9 mouse cellular contexts compared by ENCODE assay signal in the genomic region with DNA sequence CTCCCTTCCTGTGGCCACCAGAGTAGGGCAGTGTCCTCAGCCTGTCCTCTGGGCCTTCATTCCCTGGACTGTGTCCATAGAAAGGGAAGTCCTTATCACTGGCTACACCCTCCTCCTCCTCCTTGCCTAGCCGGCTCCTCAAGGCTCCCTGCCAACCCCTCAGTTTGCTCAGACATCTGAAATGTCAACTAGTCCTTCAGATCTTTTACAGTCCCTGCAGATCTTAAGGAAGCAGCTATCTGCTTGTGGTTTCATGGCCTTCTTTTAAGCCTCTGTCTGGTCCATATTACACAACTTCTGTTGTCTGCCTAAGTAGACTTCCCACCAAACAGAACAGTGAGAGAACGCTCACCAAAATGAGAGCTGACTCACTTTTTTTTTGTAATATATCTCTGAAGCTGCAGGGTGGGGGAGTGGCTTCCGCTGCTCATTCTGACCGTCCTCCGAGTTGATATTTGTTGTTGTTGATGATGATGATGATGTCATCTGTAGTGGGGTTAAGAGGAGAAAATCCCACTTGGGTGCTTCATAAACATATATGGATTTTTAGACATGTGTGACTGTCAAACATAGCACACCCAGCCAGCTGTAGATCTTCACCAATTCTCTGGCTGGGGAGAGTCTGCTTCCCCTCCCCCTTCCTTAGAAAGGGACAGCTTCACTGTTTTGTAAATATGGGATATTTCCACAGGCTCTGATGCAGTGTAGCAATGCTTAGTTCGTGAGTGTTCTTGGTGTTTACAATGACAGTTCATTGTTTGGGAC.
DNase-seq lines count a peak whose midpoint lies in the region; ATAC-seq and TF ChIP-seq lines count a peak whose summit lies in the region.
"Had no signal": no experiment of that assay in that cellular context is flagged by ENCODE, and none has a peak within 500 bp of the region (broad histone marks: within the 10 kb centered on the region; RNA-seq: fewer than 3 reads in every experiment).

No protein-coding gene starts in this region.

- TF ChIP-seq CTCF in heart, adult 2 months (IDR thresholded peaks at IDR 0.05), result no peak; the same call in none of the 2 replicates
- TF ChIP-seq CTCF in testis, adult 2 months (IDR thresholded peaks at IDR 0.05; ENCODE audit: control insufficient read depth, insufficient read depth, insufficient replicate concordance, low read depth, low read length), result no peak

- peaks cover 12% of the 10 kb centered on the region for H3K4me1 ChIP-seq in heart, adult 2 months (ENCODE audit: control insufficient read depth, insufficient read depth, low read length)
- peaks cover 7% of the 10 kb centered on the region; the same call in 1 of the 2 replicates for H3K4me1 ChIP-seq in liver, embryonic 11.5 days (replicated peaks; ENCODE audit: control insufficient read depth, insufficient read depth, low read length)
- H3K4me1 ChIP-seq in testis, adult 2 months (ENCODE audit: control insufficient read depth, insufficient read depth, low read length), result no peaks in the 10 kb centered on the region
- H3K4me1 ChIP-seq: neural tube, embryonic 13.5 days had no signal

- intact Hi-C loops in heart, adult 2 months (cut with DNase I), result loop anchor here (5.0 kb wide), 1 partner anchor 87 kb away; no protein-coding TSS in a partner anchor

- no peak for TF ChIP-seq POLR2A in heart, adult 2 months (IDR thresholded peaks at IDR 0.05; ENCODE audit: insufficient read depth, low read depth, low read length)
- TF ChIP-seq POLR2A in testis, adult 2 months (IDR thresholded peaks at IDR 0.05; ENCODE audit: control insufficient read depth, low read depth, low read length), result no peak

- H3K9me3 ChIP-seq in liver, embryonic 11.5 days (ENCODE audit: control insufficient read depth, low read length), result no peaks in the 10 kb centered on the region
- H3K9me3 ChIP-seq: neural tube, embryonic 13.5 days had no signal

- 0 out of 2 replicates have a peak, but pooled peaks have one; percentile 46 for TF ChIP-seq EP300 in heart, adult 2 months (IDR thresholded peaks at IDR 0.05; ENCODE audit: insufficient read depth, low read depth, low read length)

- peak; percentile 36; the same call in 1 of the 2 replicates for ATAC-seq in liver, embryonic 11.5 days (replicated peaks; ENCODE audit: low FRiP score)

- no peak overlapping the region for H3K4me3 ChIP-seq in heart, adult 2 months
- no peak overlapping the region for H3K4me3 ChIP-seq in liver, embryonic 11.5 days (ENCODE audit: low read depth, low read length)
- H3K4me3 ChIP-seq in testis, adult 2 months (ENCODE audit: control insufficient read depth, low read depth, low read length), result no peak overlapping the region
- H3K4me3 ChIP-seq: neural tube, embryonic 13.5 days had no signal

- H3K27me3 ChIP-seq in heart, adult 2 months (ENCODE audit: control insufficient read depth, insufficient read depth, low read length), result no peaks in the 10 kb centered on the region
- H3K27me3 ChIP-seq in liver, embryonic 11.5 days (replicated peaks; ENCODE audit: control insufficient read depth, insufficient read depth, low read length), result no peaks in the 10 kb centered on the region
- no peaks in the 10 kb centered on the region for H3K27me3 ChIP-seq in testis, adult 2 months (ENCODE audit: control insufficient read depth, insufficient read depth, low read length)
- H3K27me3 ChIP-seq: neural tube, embryonic 13.5 days had no signal

- no peaks in the 10 kb centered on the region for H3K79me2 ChIP-seq in heart, adult 2 months (replicated peaks; ENCODE audit: control insufficient read depth, insufficient read depth, low read length)

- no peak overlapping the region; the same call in 1 of the 2 replicates for H3K27ac ChIP-seq in heart, adult 2 months
- H3K27ac ChIP-seq in liver, embryonic 11.5 days (ENCODE audit: low read depth, low read length), result peak overlapping the region; percentile 5; the same call in 1 of the 2 replicates
- H3K27ac ChIP-seq in testis, adult 2 months (ENCODE audit: control insufficient read depth, insufficient read depth, low read depth, low read length), result peak overlapping the region; percentile 30; the same call in 1 of the 2 replicates
- H3K27ac ChIP-seq: neural tube, embryonic 13.5 days had no signal

- 32% methylated on average over 6 of the region's 6 CpGs for WGBS in heart, adult 2 months
- 36% methylated on average over 6 of the region's 6 CpGs for WGBS in liver, embryonic 11.5 days

- H3K4me2 ChIP-seq in liver, embryonic 11.5 days, result peak overlapping the region; percentile 12; the same call in 1 of the 2 replicates
- H3K4me2 ChIP-seq: neural tube, embryonic 13.5 days had no signal

- no peak overlapping the region; the same call in 1 of the 2 replicates for H3K9ac ChIP-seq in heart, adult 2 months (ENCODE audit: low read depth, low read length)
- no peak overlapping the region for H3K9ac ChIP-seq in liver, embryonic 11.5 days (ENCODE audit: low read depth, low read length)
- H3K9ac ChIP-seq: neural tube, embryonic 13.5 days had no signal

- peak; percentile 26 for DNase-seq in urinary bladder, postnatal 25 days (ENCODE audit: low spot score)
- no peak for DNase-seq in urinary bladder, postnatal 10 days (ENCODE audit: low spot score)
- peak; percentile 51 to 72 for DNase-seq in heart, adult 2 months
- DNase-seq in liver, embryonic 11.5 days (ENCODE audit: low spot score), result no peak
- no peak for DNase-seq in spleen, postnatal 36 days (ENCODE audit: low spot score in 2 of 2)
- DNase-seq in cerebellum, adult 8-10 months, result no peak
- no peak for DNase-seq in layer of hippocampus, postnatal 14 days (ENCODE audit: low spot score in 2 of 2)

- peaks cover 2% of the 10 kb centered on the region; the same call in 1 of the 2 replicates for H3K36me3 ChIP-seq in heart, adult 2 months (ENCODE audit: control insufficient read depth, insufficient read depth, low read length)
- H3K36me3 ChIP-seq in liver, embryonic 11.5 days (ENCODE audit: control insufficient read depth, insufficient read depth, low read length), result no peaks in the 10 kb centered on the region
- H3K36me3 ChIP-seq in testis, adult 2 months (ENCODE audit: control insufficient read depth, insufficient read depth, low read length), result no peaks in the 10 kb centered on the region
- H3K36me3 ChIP-seq: neural tube, embryonic 13.5 days had no signal

Comparison
In these comparisons a context has a peak if more than half of its experiments do, and no peak if none do; other contexts are left out.
1. DNase-seq: peak in urinary bladder, postnatal 25 days (single experiment) and heart, adult 2 months (2 of 2); none in urinary bladder, postnatal 10 days (single experiment), liver, embryonic 11.5 days (single experiment), spleen, postnatal 36 days (0 of 2), cerebellum, adult 8-10 months (single experiment) and layer of hippocampus, postnatal 14 days (0 of 2).